Mouse (Mus musculus) layer of hippocampus, adult 6 months (tissue): ENCODE measurements around the gene Vegfd. TPM values are rescaled to one million over a fixed set of nuclear protein-coding genes. Genes with fewer than 3 reads are reported as not detected.

Source experiments
- long read RNA-seq, 2 experiments: library from polyadenylated mRNA; unstranded; transcript quantifications; one replicate each; pipeline ENCODE4 v2.0.0; 2019 to 2020
- polyA plus RNA-seq: library from polyadenylated mRNA; unstranded; fragments of <200 nt; fragmentation: Nextera tagmentation; gene quantifications from 2 replicates; pipeline ENCODE4 v1.2.3, GENCODE M21; 2021

The Vegfd gene
- 2.1 and 2.3 TPM in 2 replicates for polyA plus RNA-seq
- long read RNA-seq, experiment 1, partial matches to known transcripts, result 4 of 5 reads
- long read RNA-seq, experiment 1, other reads (novel, unspliced or antisense), result 1 of 5 reads
- long read RNA-seq, experiment 2, partial matches to known transcripts, result 3 of 5 reads
- long read RNA-seq, experiment 2, other reads (novel, unspliced or antisense), result 1 of 5 reads

DNA sequence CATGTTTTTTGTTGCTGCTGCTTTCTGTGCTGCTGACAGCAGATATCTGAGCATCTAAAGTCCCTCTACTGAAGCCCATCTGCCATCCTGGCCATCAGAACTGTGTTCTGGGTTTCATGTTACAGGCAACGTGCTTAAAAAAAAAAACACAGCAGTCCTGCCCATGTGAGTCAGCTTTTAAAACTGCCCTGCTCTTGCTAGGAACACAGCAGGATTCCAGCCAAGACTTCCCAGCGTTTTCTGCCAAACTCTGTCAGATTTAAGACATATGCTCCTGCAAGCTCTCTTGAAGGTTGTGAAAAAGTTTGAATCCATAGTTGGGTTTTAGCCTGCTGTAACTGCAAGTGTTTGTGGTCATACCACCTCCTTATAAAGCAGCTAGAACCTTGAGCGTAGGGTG lies at the start of gene Vegfd:
Gene Vegfd, plus strand, starts transcription at position 298 of the 400 bp plus-strand sequence.

DNA sequence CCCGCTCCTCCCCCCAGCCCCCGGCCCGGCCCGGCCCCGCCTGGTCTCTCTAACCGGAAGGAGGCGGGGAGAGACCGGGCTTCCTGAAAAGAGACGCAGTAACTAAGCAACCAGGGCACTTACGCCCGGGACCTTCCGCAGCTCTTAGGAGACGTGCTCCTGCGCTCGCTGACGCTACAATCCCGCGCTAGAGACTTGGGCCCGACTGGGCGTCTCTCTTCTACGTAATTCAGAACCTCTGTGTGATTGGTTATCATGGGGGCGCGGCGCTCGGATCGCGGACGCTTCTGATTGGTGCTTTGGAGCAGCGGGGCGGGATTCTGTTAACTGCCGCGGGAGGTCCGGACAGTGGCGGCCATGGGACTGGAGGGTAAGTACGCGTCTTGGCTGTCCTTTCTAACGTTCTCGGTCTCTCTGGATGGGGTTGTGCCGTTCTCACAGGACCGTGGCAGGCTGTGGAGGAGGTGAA lies 46.3 kb downstream of the Vegfd start, which contains the start of gene Piga:
Gene Piga, plus strand, starts transcription at position 317 of the 469 bp plus-strand sequence.

GRCm38 (mm10) chrX:164436709-164437108 lies 63.5 kb downstream of the Vegfd start, which contains the start of gene Asb11:
Gene Asb11, plus strand, starts transcription at chrX:164436994.

Other genes with a start within 250 kb of the Vegfd start
- 0.31 and 0.48 TPM in 2 replicates for gene Ace2, start 234.0 kb upstream of the Vegfd start, polyA plus RNA-seq
- gene Bmx, start 115.2 kb upstream of the Vegfd start, polyA plus RNA-seq, result 0.19 and 0.33 TPM in 2 replicates
- gene Pir, start 104.0 kb upstream of the Vegfd start, polyA plus RNA-seq, result 13.2 and 13.9 TPM in 2 replicates
- 2.0 and 2.2 TPM in 2 replicates for gene Piga, start 46.4 kb downstream of the Vegfd start, polyA plus RNA-seq
- 1.7 and 1.8 TPM in 2 replicates for gene Asb11, start 63.6 kb downstream of the Vegfd start, polyA plus RNA-seq
- gene Asb9, start 132.9 kb downstream of the Vegfd start, polyA plus RNA-seq, result not detected in 2 replicates